Mouse (Mus musculus): ENCODE measurements around the gene Sirt2. TPM values are rescaled to one million over a fixed set of nuclear protein-coding genes. Genes with fewer than 3 reads are reported as not detected.

The Sirt2 gene
- total and polyA plus RNA-seq, 2 experiments: 15.1 to 52.9 TPM

DNA sequence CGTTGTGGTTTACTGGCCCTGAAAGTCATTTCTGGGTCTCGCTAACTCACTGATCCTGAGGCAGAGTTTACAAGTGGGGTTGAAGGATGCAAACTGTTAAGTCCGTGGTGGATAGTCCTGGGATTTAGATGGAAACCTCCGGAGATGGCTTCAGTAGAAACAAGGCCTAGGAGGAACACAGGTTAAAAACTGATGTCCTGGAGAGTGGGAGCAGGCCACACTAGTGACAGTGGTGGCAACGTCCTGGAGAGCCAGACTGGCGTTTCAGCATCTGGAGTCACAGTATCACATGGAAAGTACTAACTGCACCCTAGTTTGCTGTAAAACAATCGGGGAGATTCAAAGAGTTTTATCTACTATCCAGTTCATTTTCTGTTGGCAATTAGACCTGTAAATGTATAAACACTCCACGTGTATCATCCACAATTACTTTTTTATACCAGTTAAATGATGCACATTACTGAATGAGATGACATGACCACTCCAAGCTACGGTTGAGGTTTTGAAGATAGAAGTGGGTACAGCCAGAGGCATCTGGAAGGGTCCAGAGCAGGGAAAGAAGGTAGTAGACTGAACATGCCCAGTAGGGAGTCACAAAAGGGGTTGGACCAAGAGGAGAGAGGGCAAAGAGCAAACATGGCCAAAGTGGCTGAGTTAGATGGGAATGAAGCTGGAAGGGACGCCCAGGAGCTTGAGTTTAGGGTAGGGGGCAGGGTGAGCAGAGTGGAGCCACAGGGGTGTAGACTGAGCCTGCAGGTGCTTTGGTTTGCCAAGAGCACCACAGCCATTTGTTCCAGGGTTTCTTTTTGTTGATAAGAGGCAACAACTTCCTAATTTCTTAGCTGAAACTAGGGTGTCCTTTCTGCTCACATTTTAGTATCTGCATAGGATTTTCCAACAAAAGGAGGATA is 56.7 kb downstream of the Sirt2 start:
- Histone ChIP-seq H3K79me2 (ENCODE audit: control insufficient read depth, insufficient read depth, low read length) (peaks cover 3% of the 10 kb centered on the region; the same call in 1 of the 2 replicates), H3K4me1 (ENCODE audit: control insufficient read depth, insufficient read depth, low read length) (peaks cover 49% of the 10 kb centered on the region), H3K9ac (ENCODE audit: low read depth, low read length) (peak overlapping the region; percentile 34; the same call in 1 of the 2 replicates), H3K4me3 (ENCODE audit: insufficient read depth, low read depth, low read length) (no peak overlapping the region), H3K27me3 (ENCODE audit: control insufficient read depth, insufficient read depth, low read length) (no peaks in the 10 kb centered on the region), H3K36me3 (ENCODE audit: control insufficient read depth, insufficient read depth, low read length) (peaks cover 43% of the 10 kb centered on the region), H3K27ac (replicated peaks; ENCODE audit: insufficient read depth, low read depth, low read length) (peak overlapping the region; percentile 36)
- 26% methylated on average over 10 of the region's 10 CpGs for WGBS
- DNase-seq (ENCODE audit: extremely low read depth, low read depth, low spot score): peak; percentile 70
- TF ChIP-seq POLR2A (IDR thresholded peaks at IDR 0.05; ENCODE audit: extremely low read depth, insufficient read depth, low read length): no peak
- no peak for TF ChIP-seq CTCF (IDR thresholded peaks at IDR 0.05; ENCODE audit: low read depth, low read length)

DNA sequence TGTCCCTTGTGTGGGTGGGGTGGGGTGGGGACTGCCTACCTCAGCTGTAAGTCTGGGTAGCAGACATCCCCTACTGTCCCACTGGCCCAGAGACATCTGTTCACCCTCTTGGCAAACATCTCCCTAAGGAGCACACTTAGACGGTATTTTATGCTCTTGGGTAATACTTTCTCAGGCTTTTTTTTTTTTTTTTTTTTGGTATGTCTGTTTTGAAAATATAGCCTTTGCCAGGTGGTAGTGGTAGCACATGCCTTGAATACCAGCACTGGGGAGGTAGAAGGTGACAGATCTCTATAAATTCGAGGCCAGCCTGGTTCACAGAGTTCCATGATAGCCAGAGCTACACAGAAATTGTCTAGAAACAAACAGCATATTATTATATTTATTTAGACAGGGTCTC is 57.4 kb downstream of the Sirt2 start:
- no peaks in the 10 kb centered on the region for H3K27me3 ChIP-seq (ENCODE audit: control insufficient read depth, insufficient read depth, low read length)
- peaks cover 47% of the 10 kb centered on the region for H3K4me1 ChIP-seq (ENCODE audit: control insufficient read depth, insufficient read depth, low read length)
- peak overlapping the region; percentile 94 for H3K27ac ChIP-seq (replicated peaks; ENCODE audit: insufficient read depth, low read depth, low read length)
- H3K4me3 ChIP-seq (ENCODE audit: insufficient read depth, low read depth, low read length): no peak overlapping the region
- H3K79me2 ChIP-seq (ENCODE audit: control insufficient read depth, insufficient read depth, low read length): peaks cover 3% of the 10 kb centered on the region; the same call in 1 of the 2 replicates
- no peak for DNase-seq (ENCODE audit: extremely low read depth, low read depth, low spot score)
- no peak overlapping the region for H3K9ac ChIP-seq (ENCODE audit: low read depth, low read length)
- no peak for TF ChIP-seq POLR2A (IDR thresholded peaks at IDR 0.05; ENCODE audit: extremely low read depth, insufficient read depth, low read length)
- TF ChIP-seq CTCF (IDR thresholded peaks at IDR 0.05; ENCODE audit: low read depth, low read length): no peak
- H3K36me3 ChIP-seq (ENCODE audit: control insufficient read depth, insufficient read depth, low read length): peaks cover 42% of the 10 kb centered on the region
- WGBS: 27% methylated on average over 2 of the region's 2 CpGs

DNA sequence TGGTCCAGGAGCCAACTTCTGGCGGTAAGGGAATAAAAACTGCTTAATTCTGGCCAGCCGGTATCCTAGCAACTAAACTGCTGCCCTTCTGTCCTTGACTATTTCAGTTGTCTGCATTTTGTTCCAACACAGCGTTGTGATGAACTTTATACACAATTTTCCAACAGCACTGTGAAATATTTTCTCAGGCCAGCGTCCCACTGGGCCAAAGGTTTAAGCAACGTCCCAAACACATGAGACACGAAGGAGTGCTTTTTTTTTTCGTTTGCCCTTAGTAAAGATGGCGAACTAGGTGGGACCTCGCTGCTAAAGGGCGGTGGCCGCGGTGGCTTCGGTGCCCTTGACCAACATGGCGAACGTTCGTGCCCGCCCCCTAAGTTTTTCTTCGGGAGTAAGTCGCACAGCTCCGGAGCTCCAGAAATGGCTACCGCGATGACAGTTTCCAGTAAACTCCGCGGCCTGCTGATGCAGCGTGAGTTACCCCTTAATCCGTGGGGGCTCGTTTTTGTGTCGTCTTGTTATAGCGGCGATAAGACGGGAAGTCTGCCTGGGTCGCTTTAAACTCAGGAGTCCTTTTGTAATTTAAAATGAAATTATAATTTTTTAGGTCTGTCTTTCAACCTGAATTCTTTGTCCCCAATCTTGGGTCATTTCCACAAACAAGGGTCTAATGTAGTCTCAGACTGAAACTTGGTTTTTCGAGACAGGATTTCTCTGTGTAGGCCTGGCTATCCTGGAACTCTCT is 58.6 kb downstream of the Sirt2 start, which contains the start of gene Ech1:
TSS of gene Ech1 (plus strand) at position 277 of the 745 bp plus-strand sequence.
- TF ChIP-seq POLR2A (IDR thresholded peaks at IDR 0.05; ENCODE audit: extremely low read depth, insufficient read depth, low read length) (peak; percentile 78; the same call in 1 of the 2 replicates), CTCF (IDR thresholded peaks at IDR 0.05; ENCODE audit: low read depth, low read length) (no peak)
- Histone ChIP-seq H3K4me1 (ENCODE audit: control insufficient read depth, insufficient read depth, low read length) (peaks cover 42% of the 10 kb centered on the region), H3K79me2 (ENCODE audit: control insufficient read depth, insufficient read depth, low read length) (peaks cover 3% of the 10 kb centered on the region; the same call in 1 of the 2 replicates), H3K9ac (ENCODE audit: low read depth, low read length) (peak within 1 kb of the TSS; percentile 84), H3K4me3 (ENCODE audit: insufficient read depth, low read depth, low read length) (peak within 1 kb of the TSS; percentile 60), H3K36me3 (ENCODE audit: control insufficient read depth, insufficient read depth, low read length) (peaks cover 37% of the 10 kb centered on the region), H3K27ac (replicated peaks; ENCODE audit: insufficient read depth, low read depth, low read length) (peak within 1 kb of the TSS; percentile 94), H3K27me3 (ENCODE audit: control insufficient read depth, insufficient read depth, low read length) (no peaks in the 10 kb centered on the region)
- WGBS: under 1% methylated on average over 33 of the region's 33 CpGs
- peak; percentile 100 for DNase-seq (ENCODE audit: extremely low read depth, low read depth, low spot score)

DNA sequence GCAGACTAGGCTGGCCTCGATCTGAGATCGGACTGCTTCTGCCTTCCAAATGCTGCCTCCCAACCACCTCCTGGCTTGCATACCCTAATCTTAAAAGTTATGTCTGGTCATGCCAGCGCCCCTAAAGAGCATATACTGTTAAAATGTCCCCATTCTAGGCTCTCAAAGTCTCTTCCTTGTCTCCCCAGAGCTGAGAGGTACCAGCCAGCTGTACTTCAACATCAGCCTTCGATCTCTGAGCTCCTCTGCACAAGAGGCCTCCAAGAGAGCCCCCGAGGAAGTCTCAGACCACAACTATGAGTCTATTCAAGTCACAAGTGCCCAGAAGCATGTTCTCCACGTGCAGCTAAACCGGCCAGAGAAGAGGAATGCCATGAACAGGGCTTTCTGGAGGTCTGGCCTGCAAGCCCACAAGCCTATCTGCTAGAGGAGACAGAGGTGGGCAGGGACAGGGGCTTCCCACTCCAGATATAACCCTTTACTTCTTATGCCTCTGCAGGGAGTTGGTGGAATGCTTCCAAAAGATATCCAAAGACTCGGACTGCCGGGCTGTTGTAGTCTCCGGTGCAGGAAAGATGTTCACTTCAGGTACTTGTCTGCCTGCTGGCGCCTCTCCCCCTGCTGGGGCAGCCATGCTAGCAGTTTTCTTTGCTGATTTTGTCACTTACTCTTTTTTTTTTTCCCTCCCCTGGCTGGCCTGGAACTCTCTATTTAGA is 59.3 kb downstream of the Sirt2 start:
- Histone ChIP-seq H3K4me3 (ENCODE audit: insufficient read depth, low read depth, low read length) (peak overlapping the region; percentile 60), H3K4me1 (ENCODE audit: control insufficient read depth, insufficient read depth, low read length) (peaks cover 35% of the 10 kb centered on the region), H3K27ac (replicated peaks; ENCODE audit: insufficient read depth, low read depth, low read length) (peak overlapping the region; percentile 85), H3K79me2 (ENCODE audit: control insufficient read depth, insufficient read depth, low read length) (peaks cover 3% of the 10 kb centered on the region; the same call in 1 of the 2 replicates), H3K27me3 (ENCODE audit: control insufficient read depth, insufficient read depth, low read length) (no peaks in the 10 kb centered on the region), H3K9ac (ENCODE audit: low read depth, low read length) (peak overlapping the region; percentile 84), H3K36me3 (ENCODE audit: control insufficient read depth, insufficient read depth, low read length) (peaks cover 36% of the 10 kb centered on the region)
- peak; percentile 48 for DNase-seq (ENCODE audit: extremely low read depth, low read depth, low spot score)
- WGBS: 2% methylated on average over 11 of the region's 11 CpGs
- peak; percentile 28; the same call in 1 of the 2 replicates for TF ChIP-seq CTCF (IDR thresholded peaks at IDR 0.05; ENCODE audit: low read depth, low read length)
- TF ChIP-seq POLR2A (IDR thresholded peaks at IDR 0.05; ENCODE audit: extremely low read depth, insufficient read depth, low read length): no peak

DNA sequence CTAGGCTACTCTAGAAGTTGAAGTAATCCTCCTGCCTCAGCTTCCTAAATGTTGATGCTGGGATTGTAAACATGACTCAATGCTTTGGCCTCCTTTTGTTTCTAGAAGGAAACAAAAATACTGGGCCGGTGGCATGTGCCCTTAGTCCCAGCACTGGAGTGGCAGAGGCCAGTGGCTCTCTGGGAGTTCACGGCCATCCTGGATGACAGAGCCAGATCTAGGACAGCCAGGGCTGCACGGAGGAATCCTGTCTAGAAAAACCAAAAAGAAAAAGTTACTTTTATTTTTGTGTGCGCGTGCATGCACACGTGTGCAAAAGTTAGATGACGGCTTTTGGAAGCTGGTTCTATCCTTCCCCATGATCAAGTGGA is 59.9 kb downstream of the Sirt2 start:
- peak; percentile 63 for DNase-seq (ENCODE audit: extremely low read depth, low read depth, low spot score)
- Histone ChIP-seq H3K27ac (replicated peaks; ENCODE audit: insufficient read depth, low read depth, low read length) (peak overlapping the region; percentile 85), H3K36me3 (ENCODE audit: control insufficient read depth, insufficient read depth, low read length) (peaks cover 36% of the 10 kb centered on the region), H3K4me3 (ENCODE audit: insufficient read depth, low read depth, low read length) (peak overlapping the region; percentile 60), H3K79me2 (ENCODE audit: control insufficient read depth, insufficient read depth, low read length) (peaks cover 3% of the 10 kb centered on the region; the same call in 1 of the 2 replicates), H3K27me3 (ENCODE audit: control insufficient read depth, insufficient read depth, low read length) (no peaks in the 10 kb centered on the region), H3K4me1 (ENCODE audit: control insufficient read depth, insufficient read depth, low read length) (peaks cover 29% of the 10 kb centered on the region), H3K9ac (ENCODE audit: low read depth, low read length) (peak overlapping the region; percentile 84)
- TF ChIP-seq POLR2A (IDR thresholded peaks at IDR 0.05; ENCODE audit: extremely low read depth, insufficient read depth, low read length) (no peak), CTCF (IDR thresholded peaks at IDR 0.05; ENCODE audit: low read depth, low read length) (no peak)
- WGBS: 56% methylated on average over 7 of the region's 7 CpGs
